Mouse (Mus musculus): ENCODE data around the gene H60b. TPM values are rescaled to one million over a fixed set of nuclear protein-coding genes. Genes with fewer than 3 reads are reported as not detected.
"Not testable (repeated sequence)": the region's sequence is repeated elsewhere in the genome, so short reads cannot be mapped to it uniquely, and the experiment has no call there.

The H60b gene
- 0.55 and 0.67 TPM in 2 replicates for polyA plus RNA-seq (2015; fragmentation: Nextera tagmentation; extraction: Ambion mirVana)

GRCm38 (mm10) chr10:22158310-22158999 lies at the start of gene H60b, which contains the start of gene Raet1e:
TSS of gene H60b (plus strand) at chr10:22158586.
TSS of gene Raet1e (plus strand) at chr10:22158569.
- ATAC-seq (ENCODE audit: insufficient number of reproducible peaks, low FRiP score, low TSS enrichment, low read depth), result peak; percentile 52; the same call in 1 of the 2 replicates
- not testable (repeated sequence) for H3K9ac ChIP-seq, H3K9me3 ChIP-seq, H3K27ac ChIP-seq, H3K36me3 ChIP-seq
- Histone ChIP-seq H3K27me3 (peaks cover 70% of the 10 kb centered on the region), H3K4me2 (peak within 1 kb of the TSS; percentile 65), H3K4me1 (peaks cover 20% of the 10 kb centered on the region), H3K4me3 (peak within 1 kb of the TSS; percentile 41)
- 1% methylated on average over 48 of the region's 48 CpGs for WGBS

- H3K9me3 ChIP-seq, result no peaks in the 10 kb centered on the region
- no peaks in the 10 kb centered on the region for H3K27me3 ChIP-seq
- 1% methylated on average over 19 of the region's 19 CpGs for WGBS
- H3K4me3 ChIP-seq, result peak overlapping the region; percentile 45
- ATAC-seq (ENCODE audit: insufficient number of reproducible peaks, low FRiP score, low TSS enrichment, low read depth), result no peak
- H3K4me2 ChIP-seq, result peak overlapping the region; percentile 79
- peak overlapping the region; percentile 26; the same call in 1 of the 2 replicates for H3K9ac ChIP-seq
- no peaks in the 10 kb centered on the region for H3K36me3 ChIP-seq
- H3K4me1 ChIP-seq, result no peaks in the 10 kb centered on the region
- no peak overlapping the region for H3K27ac ChIP-seq
Measured at GRCm38 (mm10) chr10:22140665-22141280, 17.6 kb upstream of the H60b start.

GRCm38 (mm10) chr10:22142194-22142593 lies 16.2 kb upstream of the H60b start:
- H3K9ac ChIP-seq; ATAC-seq (ENCODE audit: insufficient number of reproducible peaks, low FRiP score, low TSS enrichment, low read depth); H3K9me3 ChIP-seq; H3K4me3 ChIP-seq; H3K4me2 ChIP-seq; H3K36me3 ChIP-seq; H3K4me1 ChIP-seq; H3K27ac ChIP-seq; H3K27me3 ChIP-seq: not testable (repeated sequence)
- 87% methylated on average over 1 of the region's 1 CpGs for WGBS

- no peak overlapping the region for H3K9ac ChIP-seq
- H3K4me3 ChIP-seq, result no peak overlapping the region
- no peak overlapping the region for H3K27ac ChIP-seq
- 68% methylated on average over 5 of the region's 5 CpGs for WGBS
- no peaks in the 10 kb centered on the region for H3K9me3 ChIP-seq
- no peak overlapping the region for H3K4me2 ChIP-seq
- H3K36me3 ChIP-seq, result no peaks in the 10 kb centered on the region
- no peak for ATAC-seq (ENCODE audit: insufficient number of reproducible peaks, low FRiP score, low TSS enrichment, low read depth)
- no peaks in the 10 kb centered on the region for H3K4me1 ChIP-seq
- no peaks in the 10 kb centered on the region for H3K27me3 ChIP-seq
Measured at GRCm38 (mm10) chr10:22142926-22143325, 15.5 kb upstream of the H60b start.

- Histone ChIP-seq H3K4me3 (peak overlapping the region; percentile 71), H3K4me1 (peaks cover 26% of the 10 kb centered on the region), H3K27ac (peak overlapping the region; percentile 63; the same call in 1 of the 2 replicates), H3K27me3 (peaks cover 32% of the 10 kb centered on the region), H3K36me3 (no peaks in the 10 kb centered on the region), H3K9me3 (no peaks in the 10 kb centered on the region), H3K9ac (peak overlapping the region; percentile 60), H3K4me2 (peak overlapping the region; percentile 88)
- ATAC-seq (ENCODE audit: insufficient number of reproducible peaks, low FRiP score, low TSS enrichment, low read depth), result peak; percentile 89
- under 1% methylated on average over 46 of the region's 50 CpGs for WGBS
Measured at GRCm38 (mm10) chr10:22148441-22149072, 9.8 kb upstream of the H60b start.

GRCm38 (mm10) chr10:22149073-22149690 lies 9.2 kb upstream of the H60b start, which contains the start of gene E030030I06Rik:
TSS of gene E030030I06Rik (minus strand) at chr10:22149270.
- peak within 1 kb of the TSS; percentile 71 for H3K4me3 ChIP-seq
- no peak for ATAC-seq (ENCODE audit: insufficient number of reproducible peaks, low FRiP score, low TSS enrichment, low read depth)
- no peaks in the 10 kb centered on the region for H3K36me3 ChIP-seq
- H3K27ac ChIP-seq, result peak within 1 kb of the TSS; percentile 63; the same call in 1 of the 2 replicates
- peaks cover 36% of the 10 kb centered on the region for H3K27me3 ChIP-seq
- H3K9ac ChIP-seq, result peak within 1 kb of the TSS; percentile 60
- peak within 1 kb of the TSS; percentile 88 for H3K4me2 ChIP-seq
- peaks cover 28% of the 10 kb centered on the region for H3K4me1 ChIP-seq
- no peaks in the 10 kb centered on the region for H3K9me3 ChIP-seq
- WGBS, result under 1% methylated on average over 37 of the region's 37 CpGs

GRCm38 (mm10) chr10:22149691-22150465 lies 8.5 kb upstream of the H60b start:
- peak overlapping the region; percentile 88 for H3K4me2 ChIP-seq
- ATAC-seq (ENCODE audit: insufficient number of reproducible peaks, low FRiP score, low TSS enrichment, low read depth), result no peak
- under 1% methylated on average over 50 of the region's 50 CpGs for WGBS
- H3K4me3 ChIP-seq, result peak overlapping the region; percentile 71
- peak overlapping the region; percentile 60; the same call in 1 of the 2 replicates for H3K9ac ChIP-seq
- peaks cover 31% of the 10 kb centered on the region for H3K4me1 ChIP-seq
- no peaks in the 10 kb centered on the region for H3K9me3 ChIP-seq
- H3K27ac ChIP-seq, result no peak overlapping the region
- H3K27me3 ChIP-seq, result peaks cover 38% of the 10 kb centered on the region
- H3K36me3 ChIP-seq, result no peaks in the 10 kb centered on the region

- H3K9me3 ChIP-seq, result no peaks in the 10 kb centered on the region
- peaks cover 31% of the 10 kb centered on the region for H3K4me1 ChIP-seq
- peak overlapping the region; percentile 88 for H3K4me2 ChIP-seq
- no peaks in the 10 kb centered on the region for H3K36me3 ChIP-seq
- peaks cover 46% of the 10 kb centered on the region for H3K27me3 ChIP-seq
- no peak overlapping the region for H3K9ac ChIP-seq
- ATAC-seq (ENCODE audit: insufficient number of reproducible peaks, low FRiP score, low TSS enrichment, low read depth), result no peak
- 0% methylated on average over 27 of the region's 27 CpGs for WGBS
- no peak overlapping the region for H3K27ac ChIP-seq
- H3K4me3 ChIP-seq, result peak overlapping the region; percentile 71
Measured at GRCm38 (mm10) chr10:22150593-22150992, 7.8 kb upstream of the H60b start.

GRCm38 (mm10) chr10:22151056-22151862 lies 7.1 kb upstream of the H60b start:
- Histone ChIP-seq H3K4me1 (peaks cover 31% of the 10 kb centered on the region), H3K4me3 (peak overlapping the region; percentile 71), H3K4me2 (peak overlapping the region; percentile 88), H3K27me3 (peaks cover 52% of the 10 kb centered on the region)
- ATAC-seq (ENCODE audit: insufficient number of reproducible peaks, low FRiP score, low TSS enrichment, low read depth); H3K9ac ChIP-seq; H3K9me3 ChIP-seq; H3K27ac ChIP-seq; H3K36me3 ChIP-seq: not testable (repeated sequence)
- WGBS, result 1% methylated on average over 55 of the region's 55 CpGs

GRCm38 (mm10) chr10:22151863-22152640 lies 6.3 kb upstream of the H60b start:
- not testable (repeated sequence) for H3K4me3 ChIP-seq; H3K9ac ChIP-seq; H3K4me2 ChIP-seq; H3K36me3 ChIP-seq; H3K27ac ChIP-seq; ATAC-seq (ENCODE audit: insufficient number of reproducible peaks, low FRiP score, low TSS enrichment, low read depth); H3K9me3 ChIP-seq
- WGBS, result 4% methylated on average over 11 of the region's 11 CpGs
- H3K27me3 ChIP-seq, result peaks cover 60% of the 10 kb centered on the region
- peaks cover 31% of the 10 kb centered on the region for H3K4me1 ChIP-seq
